Mouse (Mus musculus) neural tube, embryonic 13.5 days (tissue): Measurements from ENCODE around the gene Rnf43. TPM values are rescaled to one million over a fixed set of nuclear protein-coding genes. Genes with fewer than 3 reads are reported as not detected.

Source experiments
- ATAC-seq: fragments of 200-750 bp; cut with Nextera tagmentation; 2 replicates; pipeline ENCODE4 v1.8.0; 2017; ENCODE audit warnings: low read depth, mild to moderate bottlenecking, moderate TSS enrichment, moderate library complexity
- H3K27ac ChIP-seq: fragments of 300-500 bp; sonication (generic); replicated peaks from 2 replicates; pipeline ENCODE4 v1.5.1; 2015; ENCODE audit warnings: moderate library complexity, mild to moderate bottlenecking, inconsistent platforms
- H3K27me3 ChIP-seq: fragments of 300-500 bp; sonication (generic); 2 replicates; pipeline ENCODE4 v1.6.1; 2015; ENCODE audit warnings: mild to moderate bottlenecking, inconsistent platforms
- H3K36me3 ChIP-seq: fragments of 300-500 bp; sonication (generic); 2 replicates; pipeline ENCODE4 v1.6.1; 2015; ENCODE audit warnings: mild to moderate bottlenecking, inconsistent platforms
- H3K4me1 ChIP-seq: fragments of 300-500 bp; sonication (generic); replicated peaks from 2 replicates; pipeline ENCODE4 v1.6.1; 2015; ENCODE audit warnings: inconsistent platforms
- H3K4me2 ChIP-seq: fragments of 300-500 bp; sonication (generic); 2 replicates; pipeline ENCODE4 v1.6.1; 2015; ENCODE audit warnings: inconsistent platforms, mild to moderate bottlenecking, moderate library complexity
- H3K4me3 ChIP-seq: fragments of 300-500 bp; sonication (generic); 2 replicates; pipeline ENCODE4 v1.5.1; 2015; ENCODE audit warnings: mild to moderate bottlenecking, inconsistent platforms
- H3K9ac ChIP-seq: fragments of 300-500 bp; sonication (generic); 2 replicates; pipeline ENCODE4 v1.6.1; 2015; ENCODE audit warnings: moderate library complexity, mild to moderate bottlenecking, inconsistent platforms
- H3K9me3 ChIP-seq: fragments of 300-500 bp; sonication (generic); 2 replicates; pipeline ENCODE4 v1.6.1; 2016; ENCODE audit warnings: inconsistent platforms
- WGBS: fragments of 180-500 bp; shearing (Covaris S2); methylation state at CpG from one replicate; pipeline ENCODE4 v1.1.7; 2015; 5-methylcytosine and 5-hydroxymethylcytosine counted together
- polyA plus RNA-seq: library from polyadenylated mRNA; unstranded; fragments of >200 nt; fragmentation: Nextera tagmentation; extraction: Ambion mirVana; gene quantifications from 2 replicates; pipeline ENCODE4 v1.2.1, GENCODE M21; 2015

Rnf43 gene
- polyA plus RNA-seq, 1 experiment from 2014 or later = 0.68 TPM

- no peak overlapping the region for H3K9ac ChIP-seq
- no peaks in the 10 kb centered on the region for H3K9me3 ChIP-seq
- H3K36me3 ChIP-seq = no peaks in the 10 kb centered on the region
- no peak for ATAC-seq
- H3K4me1 ChIP-seq = no peaks in the 10 kb centered on the region
- no peak overlapping the region for H3K4me2 ChIP-seq
- WGBS = 82% methylated on average over 8 of the region's 8 CpGs
- H3K4me3 ChIP-seq = no peak overlapping the region
- H3K27ac ChIP-seq = no peak overlapping the region
- no peaks in the 10 kb centered on the region; the same call in 1 of the 2 replicates for H3K27me3 ChIP-seq
These were observed 88.5 kb downstream of the Rnf43 start for GRCm38 (mm10) chr11:87751031-87751430.

DNA sequence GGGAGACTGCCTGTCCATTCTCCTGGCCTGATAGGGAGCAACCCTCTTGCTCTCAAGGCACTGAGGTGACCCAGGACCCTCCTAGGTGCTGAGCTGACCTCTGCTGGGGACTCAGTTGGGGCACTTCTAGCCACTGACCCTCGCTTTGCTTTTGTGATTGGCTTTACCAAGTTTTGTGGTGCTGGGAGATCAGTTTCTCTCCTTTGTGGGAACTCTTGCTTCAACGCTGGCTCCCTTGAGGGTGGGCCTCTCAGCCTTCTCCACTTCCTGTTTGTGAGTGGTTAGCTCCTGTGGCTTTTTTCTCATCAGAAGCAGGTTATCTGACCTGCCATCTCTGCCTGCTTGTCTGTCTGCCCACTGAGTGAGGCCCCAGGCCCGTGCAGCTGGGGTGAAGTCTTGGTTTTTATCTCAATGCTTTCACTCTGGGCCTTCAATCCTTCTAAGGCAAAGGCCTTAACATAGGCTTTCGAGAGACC lies 89.0 kb downstream of the Rnf43 start:
- Histone ChIP-seq H3K36me3 (no peaks in the 10 kb centered on the region), H3K4me1 (no peaks in the 10 kb centered on the region), H3K4me2 (no peak overlapping the region), H3K27ac (no peak overlapping the region), H3K9me3 (no peaks in the 10 kb centered on the region), H3K4me3 (no peak overlapping the region), H3K27me3 (no peaks in the 10 kb centered on the region; the same call in 1 of the 2 replicates), H3K9ac (no peak overlapping the region)
- no peak for ATAC-seq
- 76% methylated on average over 4 of the region's 4 CpGs for WGBS

GRCm38 (mm10) chr11:87752307-87752706 lies 89.8 kb downstream of the Rnf43 start:
- no peaks in the 10 kb centered on the region for H3K36me3 ChIP-seq
- no peak overlapping the region for H3K4me2 ChIP-seq
- H3K27ac ChIP-seq = no peak overlapping the region
- no peak overlapping the region for H3K4me3 ChIP-seq
- WGBS = 73% methylated on average over 1 of the region's 1 CpGs
- H3K9me3 ChIP-seq = no peaks in the 10 kb centered on the region
- ATAC-seq = no peak
- no peak overlapping the region for H3K9ac ChIP-seq
- H3K27me3 ChIP-seq = no peaks in the 10 kb centered on the region; the same call in 1 of the 2 replicates
- no peaks in the 10 kb centered on the region for H3K4me1 ChIP-seq

GRCm38 (mm10) chr11:87753255-87753654 lies 90.7 kb downstream of the Rnf43 start:
- Histone ChIP-seq H3K9me3 (no peaks in the 10 kb centered on the region), H3K9ac (no peak overlapping the region), H3K4me2 (no peak overlapping the region), H3K27me3 (no peaks in the 10 kb centered on the region; the same call in 1 of the 2 replicates), H3K36me3 (no peaks in the 10 kb centered on the region), H3K4me3 (no peak overlapping the region), H3K27ac (no peak overlapping the region), H3K4me1 (no peaks in the 10 kb centered on the region)
- no peak for ATAC-seq
- WGBS = 83% methylated on average over 8 of the region's 8 CpGs

- H3K9me3 ChIP-seq = no peaks in the 10 kb centered on the region
- no peak overlapping the region for H3K4me2 ChIP-seq
- ATAC-seq = no peak
- H3K9ac ChIP-seq = no peak overlapping the region
- H3K36me3 ChIP-seq = no peaks in the 10 kb centered on the region
- H3K4me1 ChIP-seq = no peaks in the 10 kb centered on the region
- no peak overlapping the region for H3K4me3 ChIP-seq
- WGBS = 92% methylated on average over 5 of the region's 5 CpGs
- no peaks in the 10 kb centered on the region for H3K27me3 ChIP-seq
- H3K27ac ChIP-seq = no peak overlapping the region
These were observed 91.5 kb downstream of the Rnf43 start for GRCm38 (mm10) chr11:87753891-87754501.

DNA sequence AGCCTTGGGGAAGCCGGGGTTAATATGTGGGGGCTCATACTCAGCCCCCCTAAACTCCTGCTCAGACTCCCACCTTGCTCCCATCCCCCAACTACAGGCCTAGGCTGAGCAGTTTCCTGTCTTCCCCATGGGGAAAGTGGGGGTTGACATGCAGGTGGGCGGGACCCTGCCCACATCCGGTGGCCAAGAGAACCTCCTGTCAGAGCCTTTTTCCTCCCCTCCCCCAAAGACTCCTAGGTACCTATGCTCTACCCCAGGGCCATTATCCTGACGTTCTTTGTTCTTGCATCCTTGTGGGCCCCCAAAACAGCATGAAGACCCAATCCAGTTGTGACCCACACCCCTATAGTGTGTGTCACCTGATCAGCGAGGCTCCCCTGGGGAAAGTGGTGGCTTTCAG lies 92.1 kb downstream of the Rnf43 start:
- H3K9me3 ChIP-seq = no peaks in the 10 kb centered on the region
- no peak overlapping the region for H3K4me2 ChIP-seq
- H3K27me3 ChIP-seq = no peaks in the 10 kb centered on the region
- ATAC-seq = no peak
- no peak overlapping the region for H3K4me3 ChIP-seq
- peaks cover 2% of the 10 kb centered on the region for H3K4me1 ChIP-seq
- WGBS = 72% methylated on average over 5 of the region's 5 CpGs
- H3K27ac ChIP-seq = no peak overlapping the region
- no peaks in the 10 kb centered on the region for H3K36me3 ChIP-seq
- H3K9ac ChIP-seq = no peak overlapping the region

DNA sequence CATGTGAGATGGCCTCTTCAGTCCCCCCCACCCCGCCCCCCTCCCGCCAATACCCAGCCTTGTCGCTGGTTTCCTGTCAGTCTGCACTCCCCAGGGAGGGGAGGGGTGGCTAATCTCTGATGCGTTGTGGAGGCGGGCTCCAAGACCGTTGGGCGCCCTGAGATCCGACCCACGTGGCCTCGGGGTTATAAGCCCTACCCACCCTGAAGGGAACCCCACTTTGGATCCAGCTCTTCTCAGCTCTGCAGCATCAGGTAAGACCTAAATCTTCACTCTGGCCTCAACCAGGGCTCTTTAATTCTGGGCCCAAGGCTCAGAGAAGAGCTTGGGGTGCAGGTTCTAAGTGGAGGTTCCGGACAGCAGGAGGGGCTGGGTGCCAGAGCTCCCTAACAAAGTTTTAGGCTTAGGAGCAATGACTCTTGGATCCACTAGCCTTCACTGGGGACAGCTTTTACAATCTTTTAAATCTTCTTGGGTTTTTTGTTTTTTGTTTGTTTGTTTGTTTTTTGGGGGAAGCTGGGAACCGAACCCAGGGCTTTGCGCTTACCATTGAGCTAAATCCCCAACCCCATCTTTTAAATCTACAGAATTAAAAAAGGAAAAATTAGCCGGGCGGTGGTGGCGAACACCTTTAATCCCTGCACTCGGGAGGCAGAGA lies 93.0 kb downstream of the Rnf43 start:
- Histone ChIP-seq H3K27ac (no peak overlapping the region), H3K4me1 (peaks cover 9% of the 10 kb centered on the region), H3K4me3 (no peak overlapping the region), H3K9me3 (no peaks in the 10 kb centered on the region), H3K9ac (no peak overlapping the region), H3K4me2 (no peak overlapping the region), H3K27me3 (no peaks in the 10 kb centered on the region; the same call in 1 of the 2 replicates), H3K36me3 (no peaks in the 10 kb centered on the region)
- WGBS = 75% methylated on average over 17 of the region's 17 CpGs
- no peak for ATAC-seq

DNA sequence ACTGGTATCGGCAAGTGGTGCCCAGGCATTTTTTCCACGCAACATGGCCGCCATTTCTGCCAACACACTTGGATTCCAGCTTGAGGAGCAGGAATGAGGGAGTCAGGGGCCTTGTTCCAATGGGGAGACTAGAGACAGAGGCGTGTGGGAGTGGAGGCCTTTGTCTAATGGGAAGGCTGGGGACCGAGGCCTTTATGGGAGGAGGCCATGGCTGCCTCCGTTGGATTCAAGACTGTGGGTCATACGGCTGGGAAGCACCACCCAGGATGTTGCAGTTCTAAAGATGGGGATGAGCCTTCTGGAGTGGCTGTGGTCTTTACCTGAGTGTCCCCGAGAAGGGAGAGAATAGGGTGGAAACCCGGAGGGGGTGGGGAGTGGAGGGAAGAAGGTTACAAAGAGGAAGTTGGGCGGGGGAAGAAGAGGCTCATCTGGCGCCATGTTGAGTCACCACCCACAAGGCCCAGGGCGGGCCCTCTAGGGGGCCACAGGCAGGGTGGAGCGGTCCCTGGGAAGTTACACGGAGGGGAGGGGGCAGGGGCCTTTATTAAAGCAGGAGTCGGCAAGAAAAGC lies 93.8 kb downstream of the Rnf43 start:
- 88% methylated on average over 15 of the region's 15 CpGs for WGBS
- H3K27ac ChIP-seq = no peak overlapping the region
- H3K4me1 ChIP-seq = peaks cover 17% of the 10 kb centered on the region
- H3K27me3 ChIP-seq = peaks cover 2% of the 10 kb centered on the region
- H3K9ac ChIP-seq = no peak overlapping the region
- no peak for ATAC-seq
- H3K36me3 ChIP-seq = no peaks in the 10 kb centered on the region
- H3K4me2 ChIP-seq = no peak overlapping the region
- no peak overlapping the region for H3K4me3 ChIP-seq
- H3K9me3 ChIP-seq = no peaks in the 10 kb centered on the region

GRCm38 (mm10) chr11:87757001-87757954 lies 94.8 kb downstream of the Rnf43 start:
- Histone ChIP-seq H3K9me3 (no peaks in the 10 kb centered on the region), H3K27ac (no peak overlapping the region), H3K4me2 (no peak overlapping the region), H3K27me3 (peaks cover 12% of the 10 kb centered on the region), H3K9ac (no peak overlapping the region), H3K4me3 (no peak overlapping the region), H3K4me1 (peaks cover 26% of the 10 kb centered on the region), H3K36me3 (no peaks in the 10 kb centered on the region)
- no peak for ATAC-seq
- WGBS = 88% methylated on average over 25 of the region's 25 CpGs

GRCm38 (mm10) chr11:87758161-87758911 lies 95.8 kb downstream of the Rnf43 start:
- Histone ChIP-seq H3K36me3 (no peaks in the 10 kb centered on the region), H3K4me2 (no peak overlapping the region), H3K4me3 (no peak overlapping the region), H3K4me1 (peaks cover 37% of the 10 kb centered on the region), H3K9ac (no peak overlapping the region), H3K27ac (no peak overlapping the region), H3K27me3 (peaks cover 22% of the 10 kb centered on the region), H3K9me3 (no peaks in the 10 kb centered on the region)
- WGBS = 82% methylated on average over 7 of the region's 7 CpGs
- no peak for ATAC-seq

DNA sequence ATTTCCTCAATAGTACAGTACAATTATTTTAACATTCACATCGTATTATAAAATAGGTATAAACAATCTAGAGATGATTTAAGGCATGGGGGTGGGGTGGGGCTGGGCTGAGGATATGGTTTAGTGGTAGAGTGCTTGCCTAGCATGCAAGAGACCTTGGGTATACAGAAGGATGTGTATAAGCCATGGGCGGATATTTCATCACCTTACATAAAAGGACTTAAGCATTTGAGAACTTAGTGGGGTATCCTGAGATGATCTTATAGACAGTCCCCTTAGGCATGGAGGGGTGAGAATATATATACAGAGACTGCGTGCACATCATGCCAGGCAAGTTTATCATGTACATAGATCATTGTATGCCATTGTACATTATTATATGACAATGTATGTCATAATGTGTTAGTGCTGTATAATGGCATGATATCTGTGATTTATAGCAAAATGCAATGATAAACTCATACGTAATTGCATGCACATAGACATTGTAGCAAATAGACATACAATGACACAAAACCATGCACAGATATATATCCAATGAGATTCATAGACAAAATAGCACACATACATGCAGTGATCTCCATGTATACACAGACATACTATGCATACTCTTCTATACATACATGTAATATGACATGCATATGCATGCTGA lies 96.6 kb downstream of the Rnf43 start:
- no peaks in the 10 kb centered on the region for H3K9me3 ChIP-seq
- no peaks in the 10 kb centered on the region for H3K36me3 ChIP-seq
- 71% methylated on average over 4 of the region's 4 CpGs for WGBS
- H3K4me2 ChIP-seq = no peak overlapping the region
- peaks cover 44% of the 10 kb centered on the region for H3K4me1 ChIP-seq
- peaks cover 26% of the 10 kb centered on the region for H3K27me3 ChIP-seq
- no peak overlapping the region for H3K27ac ChIP-seq
- ATAC-seq = no peak
- no peak overlapping the region for H3K9ac ChIP-seq
- no peak overlapping the region for H3K4me3 ChIP-seq
